Mouse (Mus musculus) erythroid progenitor cell, adult 5-6 weeks (primary cell): ENCODE measurements around the gene Skor1. TPM values are rescaled to one million over a fixed set of nuclear protein-coding genes. Genes with fewer than 3 reads are reported as not detected.

Experiments
- ATAC-seq: replicated peaks from 2 replicates; pipeline ENCODE4 v1.8.0; 2016; ENCODE audit warnings: moderate number of reproducible peaks, mild to moderate bottlenecking, moderate TSS enrichment, inconsistent platforms; ENCODE audit not compliant: poor library complexity, low FRiP score, severe bottlenecking
- total RNA-seq, 2 experiments: library from RNA; stranded (forward) in 1 of 2; stranded (reverse) in 1 of 2; fragments of 150-400 nt in 1 of 2; fragments of 186-747, 209-891 nt in 1 of 2; gene quantifications; 2 replicates each; pipeline versions ENCODE4 v1.2.3 to v1.2.4; 2015 to 2017; ENCODE audit warnings: low replicate concordance in 2 of 2

Skor1 gene
- total RNA-seq, 2 experiments from 2014 or later = not detected

DNA sequence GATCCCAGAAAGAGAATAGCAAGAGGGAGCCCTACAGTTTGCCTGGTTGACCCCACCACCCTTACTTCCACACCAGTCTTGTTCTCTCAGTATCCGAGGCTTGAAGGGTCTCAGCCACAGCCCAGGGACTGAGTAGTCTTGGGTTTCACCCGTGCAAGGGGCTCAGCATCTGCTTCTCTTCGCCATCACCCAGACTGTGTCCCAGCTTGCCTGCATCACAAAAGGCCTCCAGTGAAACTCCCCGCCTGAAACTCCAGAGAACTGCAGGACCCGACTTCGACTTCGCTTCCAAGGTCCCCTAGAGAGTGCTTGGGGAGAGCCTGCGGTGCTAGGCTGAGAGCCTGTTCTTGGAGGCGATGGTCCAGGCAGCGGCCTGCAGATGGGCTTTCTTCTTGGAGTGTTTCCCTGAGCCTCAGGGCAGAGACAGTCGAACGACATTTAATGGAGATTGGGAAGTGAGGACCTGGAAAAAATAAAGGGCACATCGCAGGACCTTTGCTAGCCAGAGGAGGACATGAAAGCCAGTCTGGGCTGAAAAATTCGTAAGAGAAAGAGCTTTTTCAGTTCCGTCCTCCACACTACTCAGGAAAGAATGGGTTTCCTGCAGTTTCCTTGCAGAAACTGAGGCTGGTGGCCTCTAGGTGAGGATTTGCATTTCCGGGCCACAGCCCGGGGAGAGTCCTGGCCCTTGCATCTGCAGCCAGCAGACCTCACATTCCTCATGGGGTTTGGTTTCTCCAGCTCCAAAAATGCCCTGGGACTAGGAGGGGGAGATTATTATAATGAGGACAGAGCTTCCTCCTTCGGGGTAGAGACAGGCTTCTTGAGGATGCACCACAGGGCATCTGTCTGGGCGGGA lies 11.8 kb downstream of the Skor1 start:
- ATAC-seq = no peak

DNA sequence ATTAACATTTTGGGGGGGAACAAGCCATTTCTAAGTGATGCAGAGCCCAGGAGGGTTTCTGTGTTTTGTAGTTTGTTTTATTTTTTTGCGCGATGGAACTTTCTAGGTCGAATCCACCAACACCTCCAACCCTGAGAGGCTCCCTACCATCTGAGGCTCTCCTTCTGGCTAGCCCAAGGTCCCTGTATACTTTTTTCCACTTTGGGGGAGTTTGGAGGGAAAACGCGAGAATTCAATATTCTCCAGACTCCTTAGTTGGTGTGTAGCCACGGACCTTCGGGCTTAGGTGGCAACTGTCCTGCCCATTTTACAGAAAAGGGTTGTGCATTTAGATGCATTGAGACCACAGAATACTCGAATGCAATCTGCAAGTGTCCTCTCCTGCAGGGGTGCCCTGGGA lies 12.5 kb downstream of the Skor1 start:
- ATAC-seq = no peak

DNA sequence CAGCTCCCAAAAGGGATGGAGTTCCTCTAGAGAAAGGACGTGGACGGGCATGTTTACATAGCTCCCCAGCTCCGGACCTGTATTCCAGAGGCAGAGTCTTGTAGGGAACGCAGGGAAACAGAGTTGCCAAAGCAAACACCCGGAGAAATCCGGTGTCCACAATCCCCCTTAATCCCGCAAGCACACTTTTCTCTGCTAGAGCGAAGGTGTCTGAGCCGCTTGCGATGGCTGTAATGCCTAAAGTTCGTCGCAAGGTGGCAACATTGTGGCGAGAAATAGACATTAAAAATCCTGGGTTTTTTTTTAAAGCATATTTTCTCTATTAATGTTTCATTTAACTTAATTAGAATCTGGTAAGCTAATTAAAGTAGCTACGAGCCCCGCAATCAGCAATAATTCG lies 13.0 kb downstream of the Skor1 start:
- ATAC-seq = no peak

DNA sequence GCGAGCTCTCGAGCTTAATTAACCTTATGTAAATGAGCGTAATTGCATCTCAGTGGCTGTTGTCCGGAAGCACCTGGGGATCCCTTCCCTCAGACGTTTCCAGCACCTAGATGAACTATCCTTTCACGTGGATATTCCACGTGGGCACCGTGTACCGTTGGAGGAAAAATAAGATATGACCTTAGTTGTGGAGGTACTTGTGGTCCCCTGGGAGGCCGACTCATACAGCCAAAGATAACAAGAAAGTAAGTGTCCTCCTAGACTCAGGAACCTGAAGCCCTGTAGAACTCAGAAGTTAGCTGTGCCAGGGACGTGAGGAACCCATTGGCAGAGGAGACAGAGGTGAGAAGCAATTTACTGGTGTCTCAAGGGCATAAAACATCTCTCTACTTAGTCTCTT lies 13.4 kb downstream of the Skor1 start:
- ATAC-seq = no peak

DNA sequence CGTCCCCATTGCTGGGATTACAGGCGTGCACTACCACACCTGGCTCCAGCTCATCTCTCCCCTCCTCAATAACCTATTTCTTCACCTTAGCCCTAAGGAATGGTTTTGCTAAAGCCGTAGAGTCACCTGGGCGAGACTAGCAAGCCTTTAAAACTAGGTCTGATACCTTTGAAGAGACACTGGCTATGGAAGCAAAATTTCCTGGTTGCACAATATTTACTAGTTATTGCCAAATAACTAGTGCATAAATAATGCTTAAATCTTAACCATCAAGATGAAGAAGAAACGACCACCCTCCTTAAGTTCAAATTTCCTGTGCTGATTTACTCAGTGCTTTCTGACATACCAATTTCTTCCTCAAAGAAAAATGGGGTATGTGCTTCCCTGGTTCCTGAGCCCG lies 15.1 kb downstream of the Skor1 start:
- no peak for ATAC-seq

DNA sequence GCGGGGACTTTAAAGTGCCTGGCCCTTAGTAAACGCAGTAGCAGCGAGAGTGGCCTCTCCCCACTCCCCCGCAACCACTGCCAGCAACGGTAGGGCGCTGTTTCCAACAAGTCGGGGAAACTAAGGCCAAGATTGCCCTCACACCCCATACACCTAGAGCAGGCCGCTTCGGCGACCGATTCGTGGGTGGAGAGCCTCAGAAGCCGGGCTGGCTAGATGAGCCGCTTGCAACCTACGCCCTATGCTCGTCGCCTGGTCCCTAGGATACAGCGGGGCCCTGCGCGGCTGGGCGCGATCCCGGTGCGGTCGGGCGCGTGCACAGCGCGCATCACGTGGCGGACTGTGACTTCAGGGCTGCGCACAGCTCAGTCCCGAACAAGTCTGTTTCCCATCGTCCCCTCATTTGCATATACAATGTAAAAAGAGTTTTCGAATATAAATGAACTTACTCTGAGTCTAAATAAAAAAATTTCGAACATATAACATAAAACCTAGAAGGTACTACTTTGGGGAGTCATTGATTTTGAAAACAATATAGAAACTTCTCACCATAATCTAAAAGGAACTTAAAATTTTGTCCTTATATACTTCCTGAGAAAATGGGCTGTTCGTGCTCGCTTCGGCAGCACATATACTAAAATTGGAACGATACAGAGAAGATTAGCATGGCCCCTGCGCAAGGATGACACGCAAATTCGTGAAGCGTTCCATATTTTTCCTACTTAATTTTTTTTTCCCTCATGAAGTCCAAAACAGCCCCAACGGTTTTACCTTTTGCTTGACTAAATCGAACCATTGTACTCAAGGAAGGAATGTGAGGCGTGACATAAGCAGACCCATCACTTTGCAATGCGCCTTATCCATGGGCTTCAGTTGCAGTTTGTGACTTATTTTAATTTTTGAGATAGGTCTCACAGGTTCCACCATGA lies 15.8 kb downstream of the Skor1 start:
- no peak for ATAC-seq

DNA sequence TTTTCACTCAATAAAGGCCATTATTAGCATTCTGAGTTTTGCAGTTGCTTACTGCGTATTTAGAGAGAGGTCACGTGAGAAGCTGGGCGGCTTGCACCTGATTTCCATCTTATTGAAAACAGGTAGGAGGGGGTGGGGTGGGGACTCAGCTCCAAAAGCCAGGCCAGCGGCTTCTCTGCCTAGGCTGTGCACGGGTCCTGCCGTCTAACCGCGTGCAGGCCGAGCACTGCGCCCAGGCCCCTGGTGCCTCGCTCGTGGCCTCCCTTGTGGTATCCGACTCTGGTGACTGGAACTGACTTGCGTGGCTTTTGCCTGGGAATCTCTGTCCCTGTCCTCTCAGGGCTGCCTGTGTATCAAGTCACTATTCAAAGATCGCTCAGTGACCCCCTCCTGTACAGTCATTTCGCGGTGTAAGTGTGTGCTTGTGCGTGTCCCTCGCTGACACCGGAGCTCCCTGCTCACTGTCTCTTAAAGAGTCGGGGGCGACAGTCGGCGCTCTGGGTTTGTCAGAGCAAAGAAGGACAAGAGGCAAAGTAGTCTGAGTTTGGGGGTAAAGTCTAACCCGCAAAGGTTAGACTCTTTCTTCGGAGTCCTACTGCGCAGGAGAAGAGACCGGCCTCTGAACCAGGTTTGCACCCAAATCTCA lies 16.7 kb downstream of the Skor1 start:
- ATAC-seq = no peak

DNA sequence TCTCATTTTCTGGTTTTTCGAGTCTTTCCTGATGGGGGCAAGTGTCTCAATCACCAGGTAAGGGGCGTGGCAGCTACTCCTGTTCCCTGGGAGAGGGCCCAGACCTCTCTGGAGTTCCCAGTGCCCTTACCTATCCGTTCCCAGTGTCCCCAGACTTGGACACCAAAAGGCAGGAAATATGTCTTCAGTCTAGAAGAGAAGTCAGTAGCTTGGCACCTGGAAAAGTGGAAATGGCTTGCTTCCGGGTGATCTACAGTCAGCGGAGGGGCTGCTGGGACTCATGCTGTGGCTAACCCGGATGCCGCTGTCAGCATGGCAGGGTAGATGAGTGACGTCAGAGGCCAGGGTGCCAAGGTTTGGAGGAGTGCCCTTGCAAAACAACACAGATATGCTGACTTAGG lies 19.1 kb downstream of the Skor1 start:
- no peak for ATAC-seq

DNA sequence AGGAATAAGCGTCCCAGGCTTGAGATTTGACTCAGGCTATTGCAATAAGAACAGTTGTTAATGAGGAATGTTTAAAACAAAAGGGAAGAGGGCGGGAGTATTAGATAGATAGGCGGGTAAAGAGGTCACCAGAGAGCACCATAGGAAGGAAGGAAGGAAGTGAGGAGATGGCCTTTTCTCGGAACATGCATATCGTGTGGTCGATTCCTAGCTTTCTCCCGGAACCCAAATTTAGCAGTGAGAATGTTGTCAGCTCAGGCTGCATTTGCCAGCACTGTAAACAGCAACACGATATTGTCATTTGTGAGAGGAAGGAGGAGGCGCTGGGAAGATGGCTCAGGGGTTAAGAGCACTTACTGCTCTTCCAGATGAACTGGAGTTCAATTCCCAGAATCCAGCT lies 24.2 kb downstream of the Skor1 start:
- no peak for ATAC-seq

DNA sequence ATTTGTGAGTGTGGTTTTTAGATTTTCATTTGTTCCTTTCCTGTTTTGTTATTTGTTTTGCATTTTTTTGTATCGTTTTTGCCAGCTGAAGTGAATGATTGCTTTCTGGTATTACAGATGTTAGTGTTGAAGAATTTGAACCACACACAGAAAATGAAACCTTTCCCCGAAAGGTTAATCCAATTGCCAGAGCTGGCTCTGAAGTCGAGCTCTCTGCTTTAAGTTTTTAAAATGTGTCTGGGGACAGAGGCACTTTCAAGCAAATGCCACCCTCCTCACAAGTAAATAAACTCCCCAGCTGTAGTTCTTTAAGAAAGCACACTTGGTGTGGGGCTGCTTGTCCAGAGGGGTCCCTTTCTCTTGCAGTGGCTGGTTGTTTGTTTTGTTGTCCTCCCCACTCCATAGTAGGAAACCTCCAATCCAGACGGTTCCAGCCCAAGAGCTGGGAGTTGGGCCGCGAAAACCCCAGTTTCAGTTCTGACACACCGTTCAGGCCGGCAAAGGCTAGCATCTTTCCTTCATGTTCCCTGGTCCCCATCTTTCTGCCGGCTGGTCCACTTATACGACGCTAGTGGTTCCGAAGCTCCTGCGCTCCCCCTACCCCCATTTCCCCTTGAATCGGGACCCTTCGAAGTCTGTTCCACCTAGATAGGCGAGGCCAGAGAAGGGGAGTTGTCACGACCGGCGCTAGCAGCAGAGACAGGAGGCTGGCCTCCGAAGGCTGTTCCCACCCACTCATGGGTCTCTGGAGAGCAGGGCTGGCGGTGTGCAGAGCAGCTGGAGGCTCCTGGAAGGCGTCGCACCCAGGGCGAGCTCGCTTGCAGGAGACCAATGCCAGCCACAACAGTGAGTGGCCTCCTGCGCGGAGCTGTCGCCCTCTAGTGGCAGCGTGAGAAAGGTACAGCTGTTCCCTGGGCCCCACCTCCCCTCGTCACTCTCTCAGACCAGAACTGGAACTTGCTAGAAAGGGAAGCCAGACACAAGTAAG lies 25.0 kb downstream of the Skor1 start:
- ATAC-seq = peak; percentile 83

DNA sequence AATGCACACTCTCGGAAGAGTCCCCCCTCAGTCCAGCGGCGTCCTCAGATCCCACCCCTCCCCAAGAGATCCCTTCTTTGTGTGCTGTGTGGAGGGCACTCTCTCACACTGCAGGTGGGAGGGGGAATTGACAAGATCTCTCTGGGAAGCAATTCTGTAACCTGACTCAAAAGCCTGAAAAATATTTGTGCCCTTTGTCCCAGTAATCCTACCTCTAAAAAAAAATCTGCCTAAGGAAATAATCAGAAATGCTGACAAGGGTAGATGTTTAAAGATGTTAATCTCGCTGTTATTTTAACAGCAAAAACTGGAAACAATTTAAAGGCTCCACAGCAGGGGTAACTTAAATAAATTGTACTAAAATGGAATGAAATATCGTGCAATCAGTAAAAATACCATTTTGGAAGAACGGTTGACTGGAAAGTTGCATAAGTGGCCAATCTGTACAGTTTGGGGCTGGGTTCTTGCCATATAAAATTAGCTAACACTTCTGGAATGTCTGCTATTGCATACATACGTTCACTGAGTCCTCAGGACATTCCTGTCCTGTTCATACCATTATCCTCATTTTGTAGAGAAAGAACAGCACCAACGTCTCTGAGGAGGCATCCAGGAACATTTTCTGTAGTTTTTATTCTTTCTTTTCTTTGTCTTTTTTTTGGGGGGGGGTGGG lies 26.5 kb downstream of the Skor1 start:
- ATAC-seq = no peak

DNA sequence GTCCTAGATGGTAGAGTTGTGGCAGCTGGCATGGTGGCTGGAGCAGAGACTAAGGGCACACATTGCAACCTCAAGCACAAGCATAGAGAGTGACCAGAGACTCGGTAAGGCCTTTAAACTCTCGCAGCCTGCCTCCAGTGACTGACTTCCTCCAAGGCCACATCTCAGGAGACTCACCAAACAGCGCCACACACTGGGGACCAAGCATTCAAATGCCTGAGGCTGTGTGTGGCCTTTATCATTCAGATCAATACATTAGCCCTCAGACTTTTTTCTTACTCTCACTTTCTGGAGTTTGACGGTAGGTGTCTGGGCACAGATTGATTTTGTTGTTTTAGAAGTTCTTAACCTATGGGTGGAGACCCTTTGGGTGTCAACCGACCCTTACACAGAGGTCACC lies 30.4 kb downstream of the Skor1 start:
- no peak for ATAC-seq

DNA sequence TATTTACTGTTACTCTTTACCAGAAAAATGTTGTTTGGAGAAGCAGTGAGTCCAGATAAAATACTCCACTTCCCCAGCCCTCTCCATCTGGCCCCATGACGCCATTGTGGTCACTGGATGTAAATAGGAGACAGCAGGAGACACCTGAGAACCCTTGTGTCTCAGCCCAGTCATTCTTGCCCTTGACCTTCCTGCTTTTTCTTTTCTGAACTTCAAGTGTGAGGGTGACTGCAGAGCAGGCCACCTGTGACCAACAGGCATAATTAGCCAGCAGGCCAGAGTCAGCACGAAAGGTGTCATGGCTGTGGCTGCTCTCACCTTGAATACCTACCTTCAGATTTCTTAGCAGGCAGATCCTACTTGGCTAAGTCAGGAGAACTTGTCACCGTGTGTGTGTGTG lies 36.2 kb downstream of the Skor1 start:
- ATAC-seq = no peak

DNA sequence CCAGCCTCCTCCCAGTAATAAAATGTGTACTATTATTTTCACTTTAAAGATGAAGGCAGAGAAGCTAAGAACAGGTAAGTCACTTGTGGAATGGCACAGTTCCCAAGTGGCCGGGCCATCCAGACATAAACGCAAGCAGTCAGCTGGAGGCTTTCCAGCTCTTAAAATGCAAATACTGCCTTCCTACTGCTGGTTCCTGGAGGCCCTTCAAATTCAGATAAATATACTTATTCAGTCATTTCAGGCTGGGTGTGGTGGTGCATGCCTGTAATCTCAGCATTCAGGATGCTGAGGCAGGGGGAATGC lies 39.0 kb downstream of the Skor1 start:
- no peak for ATAC-seq

DNA sequence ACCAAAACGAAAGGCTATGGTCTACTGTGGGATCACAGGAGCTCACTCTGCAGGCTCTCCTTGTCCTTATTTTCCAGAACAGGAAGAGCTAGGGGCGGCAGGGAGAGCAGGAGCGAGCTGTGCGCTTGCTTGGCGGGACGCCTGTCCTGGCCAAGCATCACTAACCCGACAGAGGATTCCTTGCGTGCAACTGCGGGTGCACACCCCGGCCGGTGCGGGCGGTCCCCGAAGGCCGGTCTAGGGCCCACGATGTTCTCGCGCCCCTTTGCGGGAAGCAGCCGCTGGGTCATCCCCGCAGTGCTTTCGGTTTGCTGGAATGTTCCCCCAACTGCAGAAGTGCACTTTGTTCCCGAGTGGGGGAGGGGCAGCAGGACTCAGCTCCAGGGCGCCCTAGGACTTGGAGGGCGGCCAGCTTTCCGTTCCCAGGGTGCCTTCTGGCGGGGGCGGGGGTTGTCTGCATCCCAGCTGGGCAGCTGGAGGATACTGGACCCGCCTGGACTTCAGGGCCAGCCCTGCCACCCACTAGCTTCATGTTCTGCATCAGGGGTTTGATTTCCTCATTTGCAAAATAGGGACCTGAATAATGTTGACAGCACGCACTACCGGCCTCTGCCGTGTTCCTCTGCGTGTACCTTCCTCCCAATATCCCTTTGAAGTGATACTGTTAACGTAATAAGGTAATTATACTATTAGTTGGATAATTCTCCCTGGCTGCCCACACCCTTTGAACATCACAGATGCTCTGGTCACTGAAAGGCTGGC lies 39.6 kb downstream of the Skor1 start:
- no peak for ATAC-seq

DNA sequence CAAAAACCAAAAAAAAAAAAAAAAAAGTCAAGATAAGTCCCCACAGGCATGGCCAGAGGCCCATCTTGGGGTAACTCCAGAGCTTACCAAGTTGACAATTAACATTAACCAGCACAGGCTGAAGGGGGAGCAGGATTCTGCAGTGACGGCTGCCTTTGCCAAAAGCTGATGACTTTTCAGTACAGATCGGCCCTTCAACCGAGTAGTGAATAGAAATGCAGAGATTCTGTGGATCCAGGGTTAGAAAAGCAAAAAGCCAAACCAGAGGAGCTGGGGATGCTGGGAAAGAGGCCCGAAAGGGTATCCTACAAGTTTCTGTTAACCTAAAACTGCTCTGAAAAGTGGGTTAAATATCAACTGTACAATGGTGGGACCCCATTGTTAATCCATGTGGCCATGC lies 40.2 kb downstream of the Skor1 start:
- no peak for ATAC-seq

DNA sequence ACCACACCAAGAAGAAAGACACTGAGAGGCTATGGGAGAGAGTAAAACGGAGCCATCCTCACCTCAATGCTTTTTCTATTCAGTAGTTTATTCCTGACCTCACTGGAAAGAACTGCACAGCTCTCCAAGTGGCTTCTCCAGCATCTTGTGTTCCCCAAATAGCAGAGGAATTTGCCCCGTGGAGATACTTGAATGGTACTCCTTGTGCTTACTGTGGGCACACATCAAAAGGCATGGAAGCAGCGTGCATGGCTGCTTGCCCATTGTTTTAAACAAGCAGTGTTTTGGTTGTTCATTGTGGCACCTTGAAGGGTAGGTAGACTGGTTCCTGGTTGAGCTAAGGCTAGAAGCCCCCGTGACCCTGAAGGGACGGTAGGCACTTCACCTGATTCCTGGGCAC lies 48.1 kb downstream of the Skor1 start:
- ATAC-seq = no peak

DNA sequence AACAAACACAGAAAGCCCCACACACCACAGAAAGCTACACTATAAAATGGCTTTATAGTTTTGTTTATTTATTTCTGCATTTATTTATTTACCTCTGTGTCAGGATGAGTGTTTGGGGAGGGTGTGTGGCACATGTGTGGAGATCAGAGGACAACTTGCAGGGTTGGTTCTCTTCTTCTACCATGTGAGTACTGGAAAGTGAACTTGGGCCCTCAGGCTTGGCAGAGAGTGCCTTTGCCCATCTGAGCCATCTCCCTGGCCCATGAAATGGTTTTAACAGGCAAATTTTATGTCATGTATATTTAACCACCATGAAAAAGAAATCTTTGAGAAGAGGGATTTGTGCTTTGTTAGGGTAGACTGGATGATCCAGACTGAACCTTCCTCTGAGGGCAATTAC lies 48.9 kb downstream of the Skor1 start:
- ATAC-seq = no peak
